Mouse (Mus musculus) layer of hippocampus, postnatal 10 days (tissue): ENCODE data around the gene Slc6a13. TPM values are rescaled to one million over a fixed set of nuclear protein-coding genes. Genes with fewer than 3 reads are reported as not detected.

ENCODE experiments used
- DNase-seq, 2 experiments: peaks; one replicate each; pipeline ENCODE4 v3.0.0; 2021; ENCODE audit warnings: low spot score in 2 of 2
- microRNA-seq, 2 experiments: library from miRNA; unstranded; fragments of <30 nt; microRNA quantifications; one replicate each; pipeline ENCODE4 v1.2.0; 2021
- total RNA-seq, 2 experiments: library from RNA; stranded (reverse); gene quantifications; 2 replicates each; pipeline ENCODE4 v1.2.3; 2021

Slc6a13 gene
- total RNA-seq, 2 experiments from 2014 or later, result 10.2 to 17.0 TPM

DNA sequence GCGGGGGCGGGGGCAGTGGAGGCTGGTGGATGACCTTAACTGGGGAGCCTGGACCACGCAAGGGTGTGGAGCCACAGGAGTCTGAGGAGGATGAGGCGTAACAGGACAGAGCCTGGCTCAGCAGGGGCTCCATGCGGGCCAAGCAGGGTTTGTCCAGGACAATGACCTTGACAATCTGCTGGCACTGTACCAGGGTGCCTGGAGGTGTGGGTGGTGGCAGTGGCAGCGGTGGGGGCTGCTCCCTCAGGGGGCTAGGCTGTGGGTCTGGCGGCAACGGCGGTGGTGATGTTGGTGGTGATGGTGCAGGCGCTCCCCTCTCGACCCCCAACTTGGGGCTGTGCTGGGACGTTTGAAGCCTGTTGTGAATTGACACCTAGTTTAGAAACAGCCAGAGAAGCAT lies 76.1 kb downstream of the Slc6a13 start:
- DNase-seq, result no peak

DNA sequence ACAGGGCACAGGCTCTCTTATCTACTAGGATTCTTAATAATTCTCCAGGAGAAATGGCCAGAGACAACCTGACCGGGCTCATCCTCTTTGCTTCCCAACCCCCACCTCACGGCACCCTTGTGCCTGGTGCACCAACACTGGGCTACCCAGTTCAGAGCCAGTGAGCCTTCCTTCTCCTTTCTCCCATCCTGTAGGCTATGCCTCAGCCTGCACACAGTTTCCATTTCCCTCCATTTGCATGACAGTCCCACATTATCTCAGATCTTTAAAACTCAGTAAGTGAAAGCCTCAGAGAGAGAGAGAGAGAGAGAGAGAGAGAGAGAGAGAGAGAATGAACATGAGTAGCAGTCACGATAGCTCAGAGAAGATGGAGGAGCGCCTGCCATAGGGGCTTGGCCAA lies 78.2 kb downstream of the Slc6a13 start:
- DNase-seq, result no peak

DNA sequence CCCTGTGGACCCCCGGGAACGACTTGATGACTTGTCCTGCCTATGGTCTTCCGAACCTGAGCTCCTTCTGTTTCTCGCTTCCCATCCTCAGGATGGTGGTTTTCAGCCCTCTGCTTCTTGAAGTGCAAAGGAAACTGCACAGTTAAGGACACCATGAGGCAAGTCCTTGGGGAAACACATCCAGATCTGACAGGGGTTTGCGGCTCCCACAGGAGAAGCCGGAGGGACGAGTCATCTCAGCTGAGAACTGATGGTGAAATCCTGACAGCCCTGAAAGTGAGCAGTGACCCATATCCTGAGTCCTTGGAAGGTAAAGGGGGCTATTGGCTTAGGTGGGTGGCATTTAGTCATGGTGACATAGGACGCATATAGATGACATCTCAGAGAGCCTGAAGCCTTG lies 80.5 kb downstream of the Slc6a13 start:
- DNase-seq, result no peak

DNA sequence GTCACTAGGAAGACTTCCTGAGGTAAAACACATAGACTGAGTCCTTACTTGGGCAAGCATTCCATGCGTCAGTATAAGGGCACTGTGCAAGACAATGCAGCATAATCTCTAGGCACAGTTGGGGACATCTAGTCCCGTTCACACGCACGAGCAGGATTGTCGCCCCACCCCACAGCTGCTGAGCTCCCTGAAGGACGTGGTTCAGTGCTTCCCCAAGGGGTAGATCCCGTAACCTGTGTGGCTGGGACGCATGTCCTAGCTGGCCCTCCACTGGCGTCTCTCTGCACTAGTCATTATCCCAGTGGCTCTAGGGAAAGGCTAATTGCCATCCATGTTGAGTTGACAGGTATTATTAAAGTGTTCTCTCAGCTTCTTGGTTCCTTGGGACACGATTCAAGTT lies 82.0 kb downstream of the Slc6a13 start:
- no peak for DNase-seq

DNA sequence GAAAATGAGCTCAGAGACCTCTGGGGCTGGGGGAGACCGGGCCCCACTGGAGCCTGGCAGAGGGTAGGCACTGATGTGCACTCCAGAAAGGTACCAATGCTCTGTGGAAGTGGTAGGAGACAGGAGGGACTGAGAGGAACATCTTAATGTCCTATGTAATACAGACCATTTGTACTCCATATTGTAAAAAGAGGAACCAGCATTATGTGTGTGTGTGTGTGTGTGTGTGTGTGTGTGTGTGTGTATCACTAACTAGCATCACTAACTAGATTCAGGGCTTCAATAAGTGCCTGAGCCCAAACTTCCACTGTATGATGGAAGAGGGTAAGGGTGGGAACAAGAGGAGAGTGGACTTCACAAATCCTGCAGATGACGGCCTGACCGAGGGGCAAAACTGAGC lies 85.4 kb downstream of the Slc6a13 start:
- no peak for DNase-seq

Small RNA genes within 50 kb of the gene (microRNA-seq; reads per million reads assigned to microRNA genes)
- gene Gm24855, result 0 reads per million in 2 experiments

Other genes with a start within 250 kb of the Slc6a13 start
- gene Mical3, start 169.2 kb upstream of the Slc6a13 start, total RNA-seq, result 10 to 100 TPM; 90.1 to 98.8 TPM
- gene Pex26, start 116.6 kb upstream of the Slc6a13 start, total RNA-seq, result 10 to 100 TPM; 13.7 to 15.7 TPM
- gene Tuba8, start 89.5 kb upstream of the Slc6a13 start, total RNA-seq, result 1 to 10 TPM; 2.8 to 3.6 TPM
- gene Usp18, start 54.3 kb upstream of the Slc6a13 start, total RNA-seq, result not detected
- gene Slc6a12, start 42.8 kb downstream of the Slc6a13 start, total RNA-seq, result 1 to 10 TPM; 2.1 to 4.3 TPM
- 10 to 100 TPM; 81.2 to 83.8 TPM for gene Iqsec3, start 173.5 kb downstream of the Slc6a13 start, total RNA-seq